Mouse (Mus musculus) embryonic stem cell, embryonic (primary cell): ENCODE results near the gene Cela3b.

Experiments used
- CTCF ChIA-PET, 4 experiments: fragments of 300-600 bp in 2 of 4; fragments of 350-600 bp in 2 of 4; sonication (Branson Sonifier 250); formaldehyde crosslinking; loops; one replicate each; lab custom pipeline; 2022; ENCODE audit warnings: inconsistent platforms in 2 of 4; lab: Charles Lee
- POLR2A ChIA-PET, 4 experiments: fragments of 300-600 bp in 2 of 4; fragments of 350-600 bp in 2 of 4; sonication (Branson Sonifier 250); formaldehyde crosslinking; loops; one replicate each; lab custom pipeline; 2022; ENCODE audit warnings: antibody characterized with exemption in 4 of 4, inconsistent platforms in 1 of 4; lab: Charles Lee

Gene Cela3b

GRCm38 (mm10) chr4:137468260-137469080 is 38.1 kb upstream of the Cela3b start, which contains the start of gene Hspg2:
Gene Hspg2 (plus strand): TSS chr4:137468769.
- ChIA-PET POLR2A (interaction anchor here (0.5 to 4.7 kb wide), 64 partner anchors 8 to 630 kb away, joined by 3 to 30 read pairs (median 4); partner anchors contain the start of genes Usp48 (in 2 of the 4) and Zbtb40 (in 1 of the 4)), CTCF (interaction anchor here (0.6 to 2.0 kb wide), 14 partner anchors 9 to 1303 kb away, joined by 3 to 7 read pairs (median 4); no protein-coding TSS in a partner anchor)

DNA sequence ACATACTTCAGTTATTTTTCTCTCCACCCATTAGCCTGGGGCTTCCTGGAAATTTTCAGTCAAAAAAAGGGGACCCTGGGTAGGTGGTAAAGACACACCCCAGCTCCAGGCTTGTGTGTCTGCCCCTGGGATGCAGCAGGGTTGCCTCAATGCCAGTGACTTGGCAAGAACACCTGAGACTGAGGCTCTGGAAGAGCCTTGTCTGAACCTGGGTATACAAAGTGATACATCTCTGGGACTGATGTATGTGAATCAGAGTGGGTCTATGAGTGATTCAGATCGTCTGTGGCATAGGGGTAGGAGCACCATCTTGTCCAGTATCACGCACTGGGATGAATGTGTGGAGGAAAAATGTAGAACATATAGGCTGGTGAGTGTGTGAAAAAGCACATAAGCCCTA is 37.2 kb upstream of the Cela3b start:
- POLR2A ChIA-PET = interaction anchor here in 3 of 4 experiments (0.6 to 4.7 kb wide), 36 partner anchors 8 to 1050 kb away, joined by 3 to 30 read pairs (median 4); partner anchors contain the start of genes Usp48 (in 2 of the 3) and Zbtb40 (in 1 of the 3)
- CTCF ChIA-PET = interaction anchor here in 2 of 4 experiments (1.4 to 2.0 kb wide), 4 partner anchors 24 to 255 kb away, joined by 3 to 7 read pairs (median 5); no protein-coding TSS in a partner anchor

GRCm38 (mm10) chr4:137466991-137467390 is 36.7 kb upstream of the Cela3b start:
- POLR2A ChIA-PET = interaction anchor here in 3 of 4 experiments (0.6 to 4.7 kb wide), 6 partner anchors 13 to 396 kb away, joined by 3 to 24 read pairs (median 4); partner anchors contain the start of gene Usp48 (in 1 of the 3)
- CTCF ChIA-PET = no interaction called here

- ChIA-PET CTCF (interaction anchor here in 2 of 4 experiments (0.6 to 1.3 kb wide), 3 partner anchors 22 to 211 kb away, joined by 3 to 4 read pairs (median 3); no protein-coding TSS in a partner anchor), POLR2A (interaction anchor here in 3 of 4 experiments (0.6 to 1.9 kb wide), 9 partner anchors 11 to 418 kb away, joined by 3 to 7 read pairs (median 4); no protein-coding TSS in a partner anchor)
Measured at GRCm38 (mm10) chr4:137465125-137465787, 34.9 kb upstream of the Cela3b start.

- ChIA-PET CTCF (interaction anchor here in 3 of 4 experiments (0.6 to 1.8 kb wide), 5 partner anchors 18 to 56 kb away, joined by 3 to 6 read pairs (median 3); no protein-coding TSS in a partner anchor), POLR2A (interaction anchor here (0.5 to 3.1 kb wide), 25 partner anchors 8 to 1180 kb away, joined by 3 to 14 read pairs (median 3); partner anchors contain the start of gene Usp48 (in 1 of the 4))
Measured at GRCm38 (mm10) chr4:137461981-137462690, 31.8 kb upstream of the Cela3b start.

DNA sequence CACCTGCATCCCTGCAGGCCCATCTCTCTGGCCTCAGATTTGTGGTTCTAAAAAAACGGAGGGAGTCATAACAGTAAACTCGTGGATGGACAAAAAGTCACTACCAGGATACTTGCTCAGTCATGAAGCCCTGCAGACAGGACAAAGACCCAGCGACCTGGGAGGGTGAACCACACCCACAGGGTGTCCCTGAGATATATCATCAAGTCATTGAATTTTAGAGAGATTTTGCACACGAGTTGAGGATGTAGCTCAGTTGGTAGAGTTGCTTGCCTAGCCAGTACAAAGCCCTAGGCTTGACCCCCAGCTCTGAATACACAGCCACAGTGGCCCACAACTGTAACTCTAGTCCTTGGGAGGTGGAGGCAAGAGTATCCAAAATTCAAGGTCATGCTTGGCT is 30.9 kb upstream of the Cela3b start:
- POLR2A ChIA-PET = interaction anchor here (0.5 to 3.1 kb wide), 21 partner anchors 9 to 1179 kb away, joined by 3 to 14 read pairs (median 4); partner anchors contain the start of gene Usp48 (in 1 of the 4)
- CTCF ChIA-PET = interaction anchor here (0.5 to 1.8 kb wide), 4 partner anchors 17 to 792 kb away, joined by 3 to 6 read pairs (median 4); no protein-coding TSS in a partner anchor

GRCm38 (mm10) chr4:137460676-137461075 is 30.3 kb upstream of the Cela3b start:
- CTCF ChIA-PET = interaction anchor here in 2 of 4 experiments (0.5 to 1.8 kb wide), 2 partner anchors 17 to 792 kb away, joined by 4 to 5 read pairs; no protein-coding TSS in a partner anchor
- POLR2A ChIA-PET = interaction anchor here in 3 of 4 experiments (0.5 to 3.1 kb wide), 16 partner anchors 10 to 729 kb away, joined by 3 to 14 read pairs (median 4); no protein-coding TSS in a partner anchor

- POLR2A ChIA-PET = interaction anchor here in 3 of 4 experiments (0.6 to 3.5 kb wide), 6 partner anchors 9 to 101 kb away, joined by 3 to 17 read pairs (median 5); partner anchors contain the start of genes Hspg2 (in 3 of the 3) and Cdc42 (in 1 of the 3)
- CTCF ChIA-PET = interaction anchor here in 3 of 4 experiments (0.5 to 2.6 kb wide), 9 partner anchors 10 to 418 kb away, joined by 3 to 8 read pairs (median 4); partner anchors contain the start of gene Hspg2 (in 1 of the 3)
Measured at GRCm38 (mm10) chr4:137458861-137459260, 28.5 kb upstream of the Cela3b start.

- ChIA-PET CTCF (interaction anchor here in 3 of 4 experiments (0.6 to 2.6 kb wide), 10 partner anchors 14 to 409 kb away, joined by 3 to 10 read pairs (median 5); no protein-coding TSS in a partner anchor), POLR2A (interaction anchor here in 3 of 4 experiments (0.6 to 3.5 kb wide), 7 partner anchors 10 to 101 kb away, joined by 3 to 17 read pairs (median 5); partner anchors contain the start of genes Hspg2 (in 3 of the 3) and Cdc42 (in 1 of the 3))
Measured at GRCm38 (mm10) chr4:137458310-137458709, 28.0 kb upstream of the Cela3b start.

DNA sequence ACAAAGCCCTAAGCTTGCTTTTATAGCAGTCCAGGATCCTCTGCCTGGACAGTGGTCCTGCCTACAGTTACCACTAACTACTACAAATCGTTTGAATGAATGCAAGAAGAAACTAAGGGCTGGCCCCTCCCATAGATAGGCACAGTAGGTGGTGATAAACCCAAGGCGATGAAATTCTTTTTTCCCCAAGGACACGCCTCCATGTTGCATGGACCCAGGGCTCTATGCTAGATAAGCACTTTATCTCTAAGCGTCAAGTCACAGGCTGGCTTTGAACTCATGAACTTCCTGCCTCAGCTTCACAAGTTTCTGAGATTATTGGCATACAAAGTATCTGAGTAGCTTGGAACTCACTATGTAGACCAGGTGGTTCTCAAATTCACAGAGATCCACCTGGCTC is 27.0 kb upstream of the Cela3b start:
- CTCF ChIA-PET = interaction anchor here (0.5 to 2.6 kb wide), 16 partner anchors 12 to 706 kb away, joined by 3 to 13 read pairs (median 4); no protein-coding TSS in a partner anchor
- POLR2A ChIA-PET = interaction anchor here in 2 of 4 experiments (0.5 to 3.5 kb wide), 6 partner anchors 10 to 140 kb away, joined by 3 to 17 read pairs (median 4); partner anchors contain the start of gene Hspg2 (in 1 of the 2)

DNA sequence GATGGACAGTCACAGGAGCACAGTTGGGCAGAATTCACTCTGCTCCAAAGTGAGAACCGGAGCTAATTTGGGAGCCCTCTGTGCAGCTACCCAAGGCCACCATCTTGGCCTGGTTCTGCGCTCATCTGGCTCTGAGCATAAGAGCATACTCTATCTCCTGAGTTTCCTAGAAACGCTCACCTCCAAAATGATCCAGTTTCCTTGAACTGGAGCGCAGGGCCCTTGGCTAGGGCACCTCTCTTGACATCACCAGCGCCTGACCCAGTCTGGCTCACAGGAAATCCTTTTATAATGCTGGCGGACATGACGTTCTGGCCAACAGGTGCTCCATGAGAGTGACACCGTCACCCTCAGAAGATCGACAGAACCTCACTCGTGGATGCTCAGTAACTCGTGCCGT is 26.2 kb upstream of the Cela3b start:
- ChIA-PET CTCF (interaction anchor here in 3 of 4 experiments (0.6 to 1.9 kb wide), 8 partner anchors 13 to 90 kb away, joined by 3 to 10 read pairs (median 4); no protein-coding TSS in a partner anchor), POLR2A (interaction anchor here in 2 of 4 experiments (0.9 to 1.5 kb wide), 4 partner anchors 9 to 14 kb away, joined by 3 to 4 read pairs (median 3); partner anchors contain the start of gene Hspg2 (in 1 of the 2))

DNA sequence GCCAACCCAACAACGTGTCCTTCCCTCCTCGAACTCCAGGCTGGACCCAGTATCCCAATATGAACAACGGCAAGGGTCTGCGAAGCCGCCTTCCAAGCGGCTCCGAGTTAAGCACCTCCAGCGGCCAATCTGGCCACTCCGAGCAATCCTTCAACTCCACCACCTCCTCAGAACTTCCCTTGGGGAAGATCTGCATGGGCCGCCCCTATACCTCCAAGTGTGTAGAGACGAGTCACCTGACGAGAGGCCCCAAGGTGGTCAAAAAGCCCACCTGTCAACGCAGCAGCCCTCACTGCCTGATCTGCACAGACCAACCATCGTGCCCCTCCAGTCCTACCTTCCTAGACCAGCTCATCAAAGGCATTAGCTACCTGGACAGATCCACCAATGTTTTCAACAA is 24.2 kb upstream of the Cela3b start:
- POLR2A ChIA-PET = interaction anchor here in 2 of 4 experiments (0.6 to 1.6 kb wide), 3 partner anchors 12 to 774 kb away, joined by 3 to 4 read pairs (median 3); no protein-coding TSS in a partner anchor

DNA sequence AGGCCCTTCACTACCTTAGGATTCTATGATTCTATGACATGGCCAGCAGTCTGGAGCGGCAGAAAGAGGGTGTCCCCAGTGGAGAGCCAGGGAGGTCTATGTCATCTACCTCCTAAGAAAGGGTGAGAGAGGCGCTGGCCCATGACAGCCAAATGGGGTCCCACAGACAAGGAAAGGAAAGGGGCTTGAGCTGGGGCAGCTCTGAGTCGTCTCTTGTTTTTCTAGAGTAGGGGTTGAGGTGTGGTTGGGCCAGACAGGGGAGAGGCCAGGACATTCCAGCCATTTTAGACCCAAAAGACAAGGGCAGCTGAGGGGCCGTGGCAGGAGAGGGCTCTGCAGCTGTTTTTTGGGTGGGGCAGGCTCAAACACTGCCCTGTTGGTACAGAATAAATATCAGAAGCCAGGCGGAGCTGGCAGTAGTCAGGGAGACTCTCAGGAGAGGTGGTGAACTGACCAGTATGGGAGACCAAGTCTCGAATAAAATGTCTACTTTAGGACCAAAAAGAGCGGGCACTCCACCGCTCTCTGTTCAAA is 23.0 kb upstream of the Cela3b start, which contains the start of gene 1700013G24Rik:
Gene 1700013G24Rik (plus strand): TSS at position 51 of the 534 bp plus-strand sequence.
- POLR2A ChIA-PET = no interaction called here
- CTCF ChIA-PET = interaction anchor here in 3 of 4 experiments (0.5 to 2.1 kb wide), 3 partner anchors 10 to 93 kb away, joined by 3 to 11 read pairs (median 6); no protein-coding TSS in a partner anchor

More for the DNA sequence above, 24.2 kb upstream of the Cela3b start:
- CTCF ChIA-PET = interaction anchor here in 2 of 4 experiments (1.3 to 2.1 kb wide), 2 partner anchors 11 kb away, joined by 8 to 11 read pairs; no protein-coding TSS in a partner anchor

DNA sequence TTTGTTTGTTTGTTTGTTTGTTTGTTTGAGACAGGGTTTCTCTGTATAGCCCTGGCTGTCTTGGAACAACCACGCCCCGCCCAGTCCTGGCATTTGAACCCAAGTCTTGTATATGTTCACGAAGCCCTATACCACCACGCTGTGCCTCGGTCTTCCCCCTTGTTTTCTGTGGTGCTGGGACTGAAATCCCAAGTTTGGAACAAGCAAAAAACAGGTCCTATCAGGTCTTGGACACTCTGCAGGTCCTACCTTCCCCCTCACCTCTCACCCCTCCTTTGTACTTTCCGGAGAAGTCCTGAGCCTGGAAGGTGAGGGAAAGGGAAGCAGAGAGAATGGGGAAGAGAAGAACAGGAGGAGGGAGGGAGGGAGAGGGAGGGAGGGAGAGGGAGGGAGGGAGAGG is 21.9 kb upstream of the Cela3b start:
- POLR2A ChIA-PET = no interaction called here
- CTCF ChIA-PET = interaction anchor here in 1 of 4 experiments (1.5 kb wide), 1 partner anchor 11 kb away, joined by 6 read pairs; no protein-coding TSS in a partner anchor

DNA sequence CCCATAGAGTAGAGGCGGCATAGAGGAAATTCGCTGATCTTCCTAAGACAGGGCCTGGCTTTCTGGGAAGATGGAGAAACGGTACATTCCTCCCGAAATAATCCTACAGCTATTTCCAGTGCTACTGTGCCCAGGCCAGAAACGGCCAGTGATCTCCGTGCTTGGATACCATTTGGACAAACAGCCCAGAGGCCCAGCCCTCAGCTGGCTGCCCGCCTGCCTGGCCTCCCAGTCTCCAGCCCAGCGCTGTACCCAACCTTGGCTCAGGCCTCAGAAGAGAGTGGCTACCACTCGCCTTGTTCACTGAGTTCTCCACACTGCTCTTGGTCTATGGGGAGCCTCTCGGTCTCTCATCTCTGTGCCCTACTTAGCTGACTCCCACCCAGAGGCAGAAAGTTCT is 19.4 kb upstream of the Cela3b start:
- CTCF ChIA-PET = interaction anchor here in 2 of 4 experiments (0.5 to 1.1 kb wide), 2 partner anchors 128 to 215 kb away, joined by 3 to 4 read pairs; no protein-coding TSS in a partner anchor
- POLR2A ChIA-PET = interaction anchor here in 3 of 4 experiments (0.7 to 2.7 kb wide), 4 partner anchors 19 to 166 kb away, joined by 3 to 8 read pairs (median 4); partner anchors contain the start of gene Hspg2 (in 2 of the 3)
